Comparison of ENCODE assay signal across 23 mouse cellular contexts in the genomic region with DNA sequence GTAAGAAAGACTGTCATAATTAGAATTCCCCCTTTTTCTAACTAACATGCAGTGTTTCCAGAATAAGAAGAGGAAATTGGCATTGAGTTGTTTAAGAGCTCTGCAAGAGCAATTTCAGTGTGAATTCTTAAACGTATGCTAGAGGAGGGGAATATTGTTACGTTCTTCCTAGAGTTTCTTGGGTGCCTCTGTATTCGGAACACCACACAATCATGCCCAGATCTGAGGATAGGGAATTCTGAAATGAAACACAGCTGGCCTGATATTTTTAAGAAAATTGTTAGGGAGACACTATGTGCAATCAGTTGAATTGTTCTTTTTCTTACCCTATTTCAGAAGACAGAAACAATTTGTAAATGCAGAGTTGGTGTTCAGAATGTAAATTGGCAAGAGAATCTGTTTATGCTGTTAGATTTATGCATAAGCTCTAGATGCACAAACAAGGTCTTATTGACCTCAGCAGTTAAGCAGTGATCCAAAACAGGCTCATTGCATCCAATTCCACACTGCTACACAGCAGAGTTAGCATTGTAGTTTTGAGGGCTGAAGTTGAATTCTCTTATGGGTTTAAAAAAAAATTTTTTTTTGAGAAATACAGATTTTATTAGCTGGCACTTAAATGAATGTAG.
A peak's percentile ranks its signal among the peaks of the same experiment; 100 is the strongest.
DNase-seq lines count a peak whose midpoint lies in the region; ATAC-seq and TF ChIP-seq lines count a peak whose summit lies in the region.
"Had no signal": no experiment of that assay in that cellular context is flagged by ENCODE, and none has a peak within 500 bp of the region (broad histone marks: within the 10 kb centered on the region; RNA-seq: fewer than 3 reads in every experiment).

No protein-coding gene starts in this region.

- H3K36me3 ChIP-seq in forebrain, embryonic 13.5 days (ENCODE audit: poor library complexity, severe bottlenecking): no peaks in the 10 kb centered on the region
- H3K36me3 ChIP-seq in forebrain, embryonic 10.5 days (replicated peaks): no peaks in the 10 kb centered on the region
- H3K36me3 ChIP-seq in forebrain, postnatal 0 days (ENCODE audit: insufficient read depth): no peaks in the 10 kb centered on the region
- H3K36me3 ChIP-seq: embryonic facial prominence, embryonic 12.5 days; embryonic facial prominence, embryonic 15.5 days; heart, embryonic 10.5 days; heart, embryonic 13.5 days; hindbrain, embryonic 12.5 days; hindbrain, embryonic 15.5 days had no signal

- no peaks in the 10 kb centered on the region for H3K27me3 ChIP-seq in forebrain, embryonic 13.5 days
- no peaks in the 10 kb centered on the region for H3K27me3 ChIP-seq in forebrain, embryonic 10.5 days (ENCODE audit: poor library complexity, severe bottlenecking)
- no peaks in the 10 kb centered on the region for H3K27me3 ChIP-seq in forebrain, postnatal 0 days (ENCODE audit: insufficient read depth, low read length)
- H3K27me3 ChIP-seq: embryonic facial prominence, embryonic 12.5 days; embryonic facial prominence, embryonic 15.5 days; heart, embryonic 13.5 days; hindbrain, embryonic 12.5 days; hindbrain, embryonic 15.5 days had no signal

- no peak for DNase-seq in forebrain, embryonic 10.5 days (ENCODE audit: extremely low spot score, low spot score)
- no peak for DNase-seq in frontal cortex, postnatal 14 days (ENCODE audit: low spot score in 2 of 2)
- peak; percentile 8 for DNase-seq in forebrain, postnatal 0 days
- no peak for DNase-seq in gastrocnemius, postnatal 14 days
- DNase-seq in cerebellum, adult 11 months: no peak
- DNase-seq: adrenal gland, postnatal 10 days; adrenal gland, postnatal 36 days; cerebellum, adult 2 months; cerebellum, adult 9-11 months; cerebellum, postnatal 25 days; gastrocnemius, postnatal 36 days; heart, adult 2 months; heart, postnatal 14 days had no signal

- no peaks in the 10 kb centered on the region for H3K4me1 ChIP-seq in forebrain, embryonic 13.5 days
- no peaks in the 10 kb centered on the region for H3K4me1 ChIP-seq in forebrain, embryonic 10.5 days
- H3K4me1 ChIP-seq in forebrain, postnatal 0 days (ENCODE audit: insufficient read depth): no peaks in the 10 kb centered on the region
- H3K4me1 ChIP-seq: embryonic facial prominence, embryonic 12.5 days; embryonic facial prominence, embryonic 15.5 days; heart, embryonic 10.5 days; heart, embryonic 13.5 days; hindbrain, embryonic 12.5 days; hindbrain, embryonic 15.5 days had no signal

- H3K9ac ChIP-seq in forebrain, embryonic 13.5 days: no peak overlapping the region
- no peak overlapping the region for H3K9ac ChIP-seq in forebrain, postnatal 0 days
- H3K9ac ChIP-seq: embryonic facial prominence, embryonic 12.5 days; embryonic facial prominence, embryonic 15.5 days; heart, embryonic 13.5 days; hindbrain, embryonic 12.5 days; hindbrain, embryonic 15.5 days had no signal

- H3K27ac ChIP-seq in forebrain, embryonic 13.5 days: no peak overlapping the region
- no peak overlapping the region for H3K27ac ChIP-seq in forebrain, embryonic 10.5 days
- H3K27ac ChIP-seq in forebrain, postnatal 0 days (ENCODE audit: low read depth, low read length): no peak overlapping the region
- H3K27ac ChIP-seq: embryonic facial prominence, embryonic 12.5 days; embryonic facial prominence, embryonic 15.5 days; heart, adult 2 months; heart, embryonic 10.5 days; heart, embryonic 13.5 days; hindbrain, embryonic 12.5 days; hindbrain, embryonic 15.5 days had no signal

- H3K9me3 ChIP-seq in forebrain, embryonic 13.5 days (replicated peaks): peaks cover 7% of the 10 kb centered on the region; the same call in 1 of the 2 replicates
- peaks cover 8% of the 10 kb centered on the region for H3K9me3 ChIP-seq in forebrain, embryonic 10.5 days
- peaks cover 4% of the 10 kb centered on the region; the same call in 1 of the 2 replicates for H3K9me3 ChIP-seq in forebrain, postnatal 0 days (ENCODE audit: low read length)
- H3K9me3 ChIP-seq: embryonic facial prominence, embryonic 12.5 days; embryonic facial prominence, embryonic 15.5 days; heart, embryonic 10.5 days; hindbrain, embryonic 15.5 days had no signal

- H3K4me3 ChIP-seq in forebrain, embryonic 13.5 days: no peak overlapping the region
- no peak overlapping the region for H3K4me3 ChIP-seq in forebrain, embryonic 10.5 days
- H3K4me3 ChIP-seq in forebrain, postnatal 0 days (ENCODE audit: low read depth, low read length): no peak overlapping the region
- H3K4me3 ChIP-seq: embryonic facial prominence, embryonic 12.5 days; embryonic facial prominence, embryonic 15.5 days; heart, adult 2 months; heart, embryonic 10.5 days; heart, embryonic 13.5 days; hindbrain, embryonic 12.5 days; hindbrain, embryonic 15.5 days had no signal

- intact Hi-C loops in gastrocnemius, postnatal 14 days (cut with DNase I; ENCODE audit: low total_unique reads): no loop called here

- TF ChIP-seq CTCF in forebrain, postnatal 0 days (IDR thresholded peaks at IDR 0.05; ENCODE audit: low read depth): no peak

- ATAC-seq in forebrain, embryonic 13.5 days: peak; percentile 41; the same call in 1 of the 2 replicates
- ATAC-seq in frontal cortex, adult (ENCODE audit: low TSS enrichment): peak; percentile 41
- ATAC-seq in forebrain, postnatal 0 days: peak; percentile 69
- ATAC-seq: activated CD4-positive, CD25-positive, alpha-beta regulatory T cell, adult 4 months; intestine, postnatal 0 days had no signal

- H3K4me2 ChIP-seq in forebrain, embryonic 13.5 days: no peak overlapping the region
- H3K4me2 ChIP-seq in forebrain, postnatal 0 days (ENCODE audit: low read depth): no peak overlapping the region
- H3K4me2 ChIP-seq: embryonic facial prominence, embryonic 12.5 days; embryonic facial prominence, embryonic 15.5 days; heart, embryonic 13.5 days; hindbrain, embryonic 12.5 days; hindbrain, embryonic 15.5 days had no signal

- 84% methylated on average over 3 of the region's 3 CpGs for WGBS in forebrain, embryonic 13.5 days
- WGBS in forebrain, embryonic 10.5 days: 90% methylated on average over 3 of the region's 3 CpGs
- 38% methylated on average over 3 of the region's 3 CpGs for WGBS in forebrain, postnatal 0 days
